Mouse (Mus musculus): ENCODE data around the gene Lysmd4.

Gene Lysmd4

DNA sequence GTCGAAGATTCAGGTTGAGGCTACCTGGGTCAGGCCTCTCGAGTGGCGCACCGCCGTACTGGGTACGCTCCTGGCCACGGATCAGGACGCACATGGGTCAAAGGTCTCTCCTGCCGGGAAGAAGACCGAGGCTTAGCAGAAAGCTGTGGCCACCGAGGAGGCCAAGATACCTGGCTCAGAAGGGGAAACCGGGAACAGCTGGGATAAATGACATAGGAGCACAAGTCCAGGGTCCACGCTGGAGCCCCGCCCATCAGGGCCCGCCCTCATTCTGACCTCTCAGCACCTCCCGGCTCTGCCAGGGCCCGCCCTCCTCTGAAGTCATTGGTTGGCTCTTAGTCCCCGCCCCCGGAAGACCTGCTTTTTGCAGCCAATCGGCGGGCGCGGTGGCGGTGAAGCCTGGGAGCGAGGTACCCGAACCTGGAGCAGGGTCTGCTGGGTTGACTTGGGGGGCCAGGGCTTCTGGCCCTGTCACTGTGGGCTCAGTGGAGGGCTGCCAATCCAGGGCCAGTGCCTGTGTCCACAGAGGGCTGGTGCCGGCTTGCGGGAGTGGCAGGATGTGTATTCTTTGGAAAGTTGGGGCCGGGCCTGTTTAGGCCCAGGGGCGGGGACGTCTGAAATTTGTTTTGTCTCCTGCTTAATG is at the start of gene Lysmd4:
Lysmd4 (plus strand) TSS at position 325 of the 643 bp plus-strand sequence.
- DNase-seq, result peak; percentile 97

DNA sequence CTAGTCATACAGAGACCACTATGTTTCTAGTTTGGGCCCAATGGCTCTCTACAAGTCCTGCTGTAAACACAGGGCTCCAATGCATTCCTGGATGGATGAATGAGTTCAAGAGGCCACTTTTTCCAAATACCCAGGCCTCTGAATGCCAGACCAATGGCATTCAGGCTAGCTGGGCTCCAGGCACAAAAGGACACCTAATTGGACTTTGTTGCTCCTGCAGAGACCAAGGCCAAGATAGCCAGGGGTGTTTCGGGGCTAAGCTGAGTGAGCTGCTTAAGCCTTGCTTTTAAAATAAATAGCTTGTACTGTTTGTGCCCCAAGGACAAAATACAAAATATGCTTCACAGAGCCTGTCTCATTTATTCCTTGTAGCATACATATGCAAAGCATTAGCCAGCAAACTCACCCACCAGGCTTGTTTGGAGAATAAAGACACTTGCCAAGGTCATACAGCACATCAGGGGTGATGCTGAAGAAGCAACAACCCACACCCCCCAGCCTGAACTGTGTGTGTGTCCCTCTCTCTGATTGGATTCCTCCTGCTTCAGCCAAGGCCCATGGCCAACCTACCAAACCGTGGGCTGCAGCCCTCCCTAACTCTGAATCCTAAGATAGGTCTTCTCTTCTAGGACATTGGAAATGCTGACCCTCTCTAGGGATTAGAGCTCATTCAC is 48.7 kb upstream of the Lysmd4 start:
- DNase-seq, result no peak

DNA sequence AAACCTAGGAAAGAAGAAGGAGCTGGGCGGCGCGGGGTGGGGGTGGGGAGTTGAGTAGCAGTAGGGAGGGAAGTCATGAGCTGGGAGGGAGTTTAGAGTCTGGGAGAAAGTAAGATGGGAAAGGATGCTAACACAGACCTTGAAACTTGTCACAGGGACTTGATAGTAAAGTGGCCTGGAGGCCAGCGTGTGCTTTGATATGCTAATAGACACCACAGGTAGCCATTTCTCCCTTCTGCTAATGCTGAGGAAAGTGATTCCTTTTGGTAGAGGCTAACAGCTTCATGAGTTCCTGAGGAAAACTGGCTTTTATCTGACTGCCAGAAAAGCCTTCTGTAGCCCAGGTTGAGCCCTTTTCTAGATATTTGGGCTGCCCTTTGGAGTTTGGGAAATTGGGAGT is 38.6 kb upstream of the Lysmd4 start:
- DNase-seq, result no peak

DNA sequence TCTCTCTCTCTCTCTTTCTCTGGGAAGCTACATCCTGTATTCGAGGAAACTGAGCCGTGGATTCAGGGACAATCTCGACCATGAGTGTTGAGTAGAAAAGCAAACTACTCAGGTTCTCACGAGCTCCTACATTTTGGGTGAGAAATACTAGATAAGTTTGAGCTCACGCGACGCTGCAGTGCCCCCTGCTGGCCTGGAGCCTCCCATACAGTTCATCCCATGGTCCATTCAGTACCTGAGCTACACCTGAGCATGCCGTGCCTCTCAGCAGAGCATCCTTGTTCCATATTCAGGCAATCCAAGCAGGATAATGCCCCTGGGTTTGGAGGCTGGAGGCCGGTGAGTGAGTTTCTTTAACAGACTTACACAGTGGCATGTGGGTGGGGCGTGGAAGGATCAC is 22.9 kb upstream of the Lysmd4 start:
- peak; percentile 67 for DNase-seq

DNA sequence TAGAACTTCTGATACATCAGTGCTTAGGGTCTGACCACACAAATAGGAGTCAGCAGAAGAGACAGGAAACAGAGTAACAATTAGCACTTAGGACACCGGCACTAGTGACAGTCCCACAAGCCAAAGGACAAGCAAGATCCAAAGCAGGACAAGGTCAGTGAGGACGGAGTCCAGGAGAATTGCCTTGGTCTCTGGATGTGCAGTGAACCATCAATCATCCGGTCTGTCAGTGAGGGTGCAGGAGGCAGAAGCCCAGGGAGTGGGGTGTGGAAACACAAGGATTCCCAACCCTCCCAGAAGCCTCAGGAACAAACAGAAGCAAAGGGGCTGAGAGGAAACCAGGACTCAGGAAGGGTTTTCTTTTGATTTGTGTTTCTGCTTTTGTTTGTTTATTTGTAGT is 18.7 kb upstream of the Lysmd4 start:
- no peak for DNase-seq

DNA sequence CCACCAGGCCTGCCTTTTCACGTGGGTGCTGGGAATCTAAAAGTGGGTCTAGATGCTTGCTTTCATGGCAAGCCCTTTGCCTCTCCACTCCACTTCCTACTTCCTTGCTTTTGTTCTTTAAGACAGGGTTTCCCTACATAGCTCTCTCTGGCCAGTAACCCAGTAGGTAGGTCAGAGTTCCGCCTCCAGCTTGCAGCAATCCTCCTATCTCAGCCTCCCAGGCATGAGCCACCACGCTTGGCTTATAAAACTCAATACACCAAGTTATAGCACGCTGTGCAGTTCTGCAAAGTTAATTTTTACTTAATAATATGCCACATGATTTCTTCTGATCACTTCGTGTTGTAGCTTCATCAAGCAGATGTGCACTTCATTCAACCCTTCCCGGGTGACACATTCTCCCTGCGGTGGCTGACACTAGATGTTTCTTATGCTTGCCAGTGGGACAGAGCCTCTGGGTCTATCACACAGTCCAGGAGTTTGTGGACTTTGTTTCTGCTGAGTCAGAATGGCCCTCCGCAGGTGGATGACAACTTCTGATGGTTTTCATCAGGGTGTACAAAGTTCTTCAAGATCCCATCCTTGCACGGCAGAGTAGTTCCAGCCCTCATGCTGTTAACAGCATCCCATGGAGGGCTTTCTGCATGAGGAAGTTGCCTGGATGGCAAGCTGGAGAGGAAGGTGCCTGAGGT is 16.5 kb upstream of the Lysmd4 start:
- no peak for DNase-seq

DNA sequence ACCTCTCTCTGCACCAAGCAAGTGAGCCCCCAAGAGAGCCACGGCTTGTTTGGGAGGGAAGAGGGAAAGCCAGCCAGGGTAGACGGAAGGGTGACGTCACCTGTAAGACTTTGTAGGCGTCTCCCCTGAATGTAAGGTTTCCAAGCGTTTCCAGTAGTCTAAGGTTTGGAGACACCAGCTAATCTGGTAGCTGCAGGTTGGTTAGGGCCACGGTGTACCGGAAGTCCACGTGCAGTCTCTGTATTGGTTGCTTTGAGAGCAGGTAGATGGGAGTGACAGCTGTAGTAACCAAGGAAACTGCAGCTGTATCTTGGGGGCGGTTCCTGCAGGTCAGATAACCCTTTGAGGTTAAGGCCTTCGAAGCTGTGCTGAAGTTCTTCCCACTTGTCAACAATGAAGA is 15.8 kb upstream of the Lysmd4 start:
- no peak for DNase-seq

DNA sequence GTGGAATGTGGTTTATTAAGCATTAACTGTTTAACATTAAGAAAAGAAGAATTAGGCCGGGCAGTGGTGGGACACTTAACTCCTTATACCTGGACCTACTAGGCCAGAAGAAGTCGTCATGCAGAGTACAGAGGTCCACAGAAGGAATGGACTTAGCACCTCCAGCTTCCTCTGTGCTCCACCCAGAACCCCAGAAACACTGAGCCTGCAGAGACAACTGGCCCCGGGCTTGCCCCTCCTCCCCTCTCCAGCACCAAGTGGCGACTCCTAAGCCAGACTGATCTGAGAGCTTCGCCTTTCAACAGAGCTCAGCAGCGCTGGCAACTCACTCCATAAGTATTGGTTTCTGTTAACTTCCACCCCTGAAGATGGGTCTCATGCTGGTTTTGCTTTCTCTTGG is 14.6 kb upstream of the Lysmd4 start:
- DNase-seq, result no peak

DNA sequence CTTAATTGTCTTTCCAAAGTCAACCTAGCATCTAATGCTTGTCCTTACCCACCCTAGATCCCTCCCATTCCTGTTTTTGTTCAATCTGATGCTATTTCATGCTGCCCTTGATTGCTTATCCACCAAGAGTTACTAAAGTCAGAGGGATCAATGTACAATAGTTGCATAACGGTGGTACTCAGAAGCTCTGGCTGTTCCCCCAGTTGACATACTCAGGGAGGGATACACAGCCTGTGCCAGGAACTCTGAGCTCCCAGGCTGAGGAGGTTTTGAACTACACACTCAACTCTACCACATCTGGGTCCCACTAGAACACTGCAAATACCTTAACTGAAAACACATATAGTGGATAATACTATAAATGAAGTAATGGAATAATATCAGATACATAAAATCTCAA is 14.0 kb upstream of the Lysmd4 start:
- no peak for DNase-seq

DNA sequence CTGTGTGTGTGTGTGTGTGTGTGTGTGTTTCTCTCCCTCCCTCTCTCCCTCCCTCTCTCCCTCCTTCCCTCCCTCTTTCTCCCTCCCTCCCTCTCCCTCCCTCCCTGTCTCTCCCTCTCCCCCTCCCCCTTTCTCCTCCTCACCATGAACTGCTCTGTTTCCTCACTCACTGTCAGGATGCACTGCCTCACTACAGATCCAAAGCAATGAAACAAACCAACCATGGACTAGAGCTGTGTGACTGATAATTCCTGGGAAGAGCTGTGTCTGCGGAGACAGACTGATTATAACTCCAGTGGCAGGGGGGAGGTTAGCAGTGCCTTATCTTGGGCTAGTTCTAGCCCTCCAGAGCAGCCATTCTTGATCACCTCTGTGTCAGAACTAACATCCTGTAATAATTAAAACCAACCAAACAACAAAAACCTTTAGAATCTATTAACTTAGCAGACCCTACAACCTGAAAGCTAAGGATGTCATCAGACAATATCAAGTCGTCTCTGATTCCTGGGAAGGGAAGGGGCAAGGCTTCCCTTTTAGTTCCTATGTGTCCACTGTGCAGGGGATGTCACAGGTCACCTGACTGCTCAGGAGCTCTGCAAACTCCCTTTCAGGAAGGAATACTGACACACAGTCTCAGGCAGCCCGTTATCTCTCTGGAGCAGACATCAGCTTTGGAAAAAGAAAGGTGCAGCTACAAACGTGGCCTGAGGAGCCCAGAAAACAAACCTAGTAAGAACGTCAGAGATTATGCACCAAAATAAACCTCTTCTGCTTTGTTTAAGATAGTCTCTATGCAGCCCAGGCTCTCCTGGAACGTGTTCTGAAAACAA is 12.1 kb upstream of the Lysmd4 start:
- no peak for DNase-seq

DNA sequence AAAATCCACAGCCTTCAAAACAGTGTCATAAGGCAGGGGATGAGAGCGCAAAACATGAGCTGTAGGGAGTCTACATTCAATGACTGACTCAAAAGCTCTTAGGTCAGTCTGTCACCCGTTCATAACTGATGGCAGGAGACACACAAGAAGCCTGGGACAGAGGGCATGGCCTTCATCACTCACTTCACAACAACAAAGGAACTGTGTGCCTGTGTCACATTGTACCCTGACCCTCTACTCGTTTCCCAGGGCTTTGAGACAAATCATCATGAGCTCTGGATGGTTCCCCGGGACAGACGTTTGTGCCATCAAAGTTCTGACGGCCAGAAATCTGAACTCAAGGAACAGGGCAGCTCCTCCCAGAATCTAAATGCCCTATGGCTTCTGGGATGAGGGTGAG is 11.0 kb upstream of the Lysmd4 start:
- DNase-seq, result peak; percentile 20

DNA sequence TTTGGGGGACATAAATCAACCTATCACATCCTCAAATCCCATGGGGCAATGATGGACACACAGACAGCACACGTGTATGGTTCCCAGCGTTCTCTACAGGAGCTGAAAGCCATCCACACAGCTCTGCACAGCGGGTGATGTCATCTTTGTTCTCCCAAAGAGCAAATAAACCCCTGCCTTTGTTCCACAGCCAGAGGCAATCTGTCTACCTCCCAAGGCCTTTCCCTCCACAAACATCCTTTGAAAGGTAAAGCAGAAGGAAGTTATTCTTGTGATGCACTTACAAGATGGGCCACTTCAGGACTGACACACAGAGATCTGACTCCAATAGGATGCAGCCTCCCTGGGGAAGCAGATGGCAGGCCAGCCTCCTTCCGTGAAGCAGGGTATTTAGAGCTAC is 10.4 kb upstream of the Lysmd4 start:
- peak; percentile 34 for DNase-seq

DNA sequence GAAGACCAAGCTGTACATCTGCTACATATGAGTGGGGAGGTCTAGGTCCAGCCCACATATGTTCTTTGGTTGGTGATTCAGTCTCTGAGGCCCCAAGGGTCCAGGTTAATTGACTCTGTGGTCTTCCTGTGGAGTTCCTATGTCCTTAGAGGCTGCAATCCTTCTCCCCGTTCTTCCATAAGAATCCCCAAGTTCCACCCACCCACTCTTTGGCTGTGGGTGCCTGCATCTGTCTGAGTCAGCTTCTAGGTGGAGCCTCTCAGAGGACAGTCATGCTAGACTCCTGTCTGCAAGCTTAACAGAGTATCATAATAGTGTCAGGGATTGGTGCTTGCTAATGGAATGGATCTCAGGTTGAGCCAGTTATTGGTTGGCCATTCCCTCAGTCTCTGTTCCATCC is 8.8 kb upstream of the Lysmd4 start:
- no peak for DNase-seq

DNA sequence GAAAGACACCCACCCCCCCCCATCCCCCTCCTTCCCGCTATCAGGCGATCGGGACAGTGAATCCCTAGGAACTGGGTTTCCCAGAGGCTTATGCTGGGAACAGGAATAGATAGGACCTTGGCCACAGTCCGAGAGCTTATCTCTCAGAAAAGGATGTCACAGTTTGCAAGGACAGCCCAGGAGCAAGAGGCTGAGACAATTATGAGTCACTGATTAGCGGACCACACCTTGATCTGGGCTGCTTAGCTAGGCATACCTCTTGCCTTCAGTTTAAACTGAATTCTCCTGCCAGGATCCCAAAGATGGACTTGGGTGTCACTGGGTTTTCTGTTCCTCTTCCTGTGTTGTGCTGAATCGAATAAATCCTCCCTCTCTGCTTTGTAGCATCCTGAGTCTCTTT is 6.0 kb upstream of the Lysmd4 start:
- DNase-seq, result no peak

DNA sequence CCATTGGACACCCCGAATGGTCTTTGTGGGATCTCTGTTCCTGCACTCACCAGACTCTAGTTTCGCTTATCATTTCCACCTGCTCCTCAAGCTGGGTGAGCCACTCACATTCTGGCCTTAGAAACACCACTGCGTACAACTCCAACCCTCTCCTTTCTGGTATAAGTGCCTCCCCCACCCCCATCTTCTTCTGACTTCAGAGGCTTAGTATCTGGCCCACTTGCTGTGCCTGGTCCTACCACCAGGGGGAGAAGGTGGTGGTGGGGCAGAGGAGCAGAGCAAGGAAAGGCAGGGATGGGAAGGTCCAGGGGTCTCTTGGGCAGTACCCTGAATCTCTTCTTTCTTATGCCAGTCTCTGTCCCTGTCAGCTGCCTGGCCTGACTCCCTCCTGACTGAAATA is 5.3 kb upstream of the Lysmd4 start:
- DNase-seq, result peak; percentile 56

DNA sequence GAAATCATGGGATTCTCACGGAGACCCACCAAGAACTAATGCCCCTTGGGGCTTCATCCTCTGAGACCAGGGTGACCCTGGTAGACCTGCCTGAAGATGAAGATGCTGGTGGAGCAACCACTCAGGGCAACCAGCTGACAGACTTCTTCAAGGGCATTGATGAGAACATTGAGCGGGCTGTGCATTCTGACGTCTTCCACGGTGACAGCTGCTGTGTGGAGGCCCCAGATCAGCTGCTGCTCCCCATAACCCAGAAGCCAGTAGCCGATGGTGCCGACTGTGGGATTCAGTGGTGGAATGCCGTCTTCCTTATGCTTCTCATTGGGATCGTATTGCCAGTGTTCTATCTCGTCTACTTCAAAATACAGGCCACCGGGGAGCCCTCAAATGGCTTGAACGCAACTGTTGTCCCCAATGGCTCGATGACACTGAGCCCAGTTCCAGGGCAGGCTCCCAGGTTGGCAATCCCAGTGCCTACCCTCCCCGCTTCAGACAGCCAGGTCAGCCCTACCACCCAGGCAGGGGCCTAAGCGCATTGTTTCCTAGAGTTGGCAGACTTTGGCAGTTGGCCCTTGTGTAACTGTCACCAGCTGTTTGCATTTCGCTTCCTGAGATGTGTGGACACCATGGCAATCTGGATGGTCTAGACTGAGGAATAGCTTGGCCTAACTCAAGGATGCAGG is 3.7 kb downstream of the Lysmd4 start:
- DNase-seq, result no peak

DNA sequence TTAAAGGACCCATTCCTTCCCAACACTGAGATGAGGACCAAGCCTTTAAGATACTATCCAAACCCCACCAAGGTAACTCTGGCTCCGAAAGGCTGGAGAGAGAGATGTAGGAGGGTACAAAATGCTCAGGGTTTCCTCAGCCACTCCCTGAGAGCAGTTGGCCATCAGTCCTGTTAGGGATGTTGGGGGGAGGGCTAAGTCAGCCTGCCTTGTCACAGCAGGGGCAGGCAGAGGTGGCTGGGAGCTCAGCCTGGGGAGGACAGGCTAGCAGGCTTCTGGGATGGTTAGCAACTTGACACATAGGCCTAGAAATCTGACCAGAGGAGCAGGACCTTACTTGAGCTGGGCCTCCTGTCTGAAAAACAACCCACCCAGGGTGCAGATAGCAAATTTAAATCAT is 5.2 kb downstream of the Lysmd4 start:
- DNase-seq, result no peak

DNA sequence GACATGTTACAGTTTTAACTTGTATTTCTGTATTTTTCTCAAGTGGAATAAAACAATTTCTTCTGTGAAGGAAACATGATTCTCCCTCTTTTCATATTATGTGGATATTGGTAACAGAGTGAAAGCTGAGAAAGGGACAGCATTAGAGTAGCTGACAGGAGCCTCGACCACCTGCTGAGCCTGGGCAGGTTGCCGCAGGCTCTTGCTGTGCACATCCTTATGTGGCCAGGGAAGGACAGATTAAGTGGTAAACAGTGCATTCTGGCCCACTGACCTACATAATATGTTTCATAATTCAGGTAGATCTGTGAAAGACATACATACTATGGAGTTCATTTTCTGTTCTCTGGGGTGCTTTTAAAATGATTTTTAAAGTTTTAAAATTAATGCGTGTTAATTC is 6.0 kb downstream of the Lysmd4 start:
- DNase-seq, result no peak

DNA sequence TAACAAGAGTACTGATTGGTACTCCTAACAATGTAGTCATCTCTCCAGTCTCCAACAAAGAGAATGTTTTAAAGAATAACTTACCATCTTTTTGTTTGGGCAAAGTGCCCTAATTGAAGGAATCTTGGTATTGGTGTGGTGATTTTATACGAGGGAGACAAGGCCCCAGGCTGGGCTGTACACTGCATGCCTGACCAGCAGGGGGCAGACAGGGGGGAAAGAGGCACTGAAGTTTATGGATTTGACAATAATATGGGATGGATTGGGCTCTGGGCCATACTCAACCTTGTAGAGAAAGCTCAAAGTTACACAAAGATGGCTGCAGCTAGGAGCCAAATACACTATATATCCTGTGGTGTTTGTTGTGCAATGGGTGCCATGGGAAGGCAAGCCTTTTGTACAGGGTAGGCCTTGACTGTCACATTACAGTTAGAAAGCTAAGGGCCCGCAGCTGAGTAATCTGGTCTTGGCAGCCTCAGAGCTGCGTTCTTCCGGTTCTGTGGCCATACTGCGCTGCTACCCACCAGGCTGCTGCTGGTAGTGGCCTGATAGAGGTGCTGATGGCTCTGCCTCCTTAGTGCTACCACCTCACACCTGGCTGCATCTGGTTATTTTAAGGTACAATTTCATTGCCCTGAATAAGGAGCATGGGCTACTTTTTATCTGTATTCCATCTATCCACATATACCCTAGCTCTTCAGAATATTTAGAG is 6.7 kb downstream of the Lysmd4 start:
- DNase-seq, result peak; percentile 63

DNA sequence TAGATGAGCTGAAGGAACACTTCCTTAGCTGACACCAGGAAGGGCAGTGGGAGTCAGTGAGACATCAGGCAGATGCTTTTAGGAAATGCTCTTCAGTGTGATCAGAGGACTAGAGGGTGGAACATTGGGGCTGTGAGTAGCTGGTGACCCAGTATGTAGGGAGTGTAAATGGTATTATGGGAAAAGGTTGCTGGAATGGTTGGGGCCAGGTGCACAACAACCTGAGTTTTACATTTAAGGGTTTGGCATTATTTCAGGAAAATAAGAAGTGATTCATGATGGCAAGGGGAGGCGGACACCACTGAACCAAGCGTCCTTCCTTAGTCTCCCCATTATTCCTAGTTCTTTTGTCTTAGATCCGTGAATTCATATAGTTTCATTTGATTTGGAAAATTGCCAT is 7.4 kb downstream of the Lysmd4 start:
- no peak for DNase-seq

DNA sequence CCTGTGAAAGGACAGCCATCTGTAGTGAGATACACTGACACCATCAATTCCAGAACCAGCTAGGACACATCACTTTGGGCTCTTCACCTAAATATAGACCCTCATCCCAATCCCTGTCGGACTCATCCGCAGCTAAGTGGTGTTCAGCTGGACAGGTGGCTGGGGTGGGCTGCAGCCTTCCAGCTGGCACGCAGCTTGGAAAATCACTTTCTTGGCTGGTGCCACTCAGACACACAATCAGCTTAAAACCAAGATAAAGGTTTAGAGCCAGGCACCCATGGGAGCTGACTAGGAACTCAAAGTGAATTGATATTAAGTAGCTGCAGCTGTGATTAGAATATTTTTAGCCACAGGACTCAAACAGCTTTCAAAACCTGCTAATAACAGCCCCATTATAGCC is 7.9 kb downstream of the Lysmd4 start:
- DNase-seq, result no peak

DNA sequence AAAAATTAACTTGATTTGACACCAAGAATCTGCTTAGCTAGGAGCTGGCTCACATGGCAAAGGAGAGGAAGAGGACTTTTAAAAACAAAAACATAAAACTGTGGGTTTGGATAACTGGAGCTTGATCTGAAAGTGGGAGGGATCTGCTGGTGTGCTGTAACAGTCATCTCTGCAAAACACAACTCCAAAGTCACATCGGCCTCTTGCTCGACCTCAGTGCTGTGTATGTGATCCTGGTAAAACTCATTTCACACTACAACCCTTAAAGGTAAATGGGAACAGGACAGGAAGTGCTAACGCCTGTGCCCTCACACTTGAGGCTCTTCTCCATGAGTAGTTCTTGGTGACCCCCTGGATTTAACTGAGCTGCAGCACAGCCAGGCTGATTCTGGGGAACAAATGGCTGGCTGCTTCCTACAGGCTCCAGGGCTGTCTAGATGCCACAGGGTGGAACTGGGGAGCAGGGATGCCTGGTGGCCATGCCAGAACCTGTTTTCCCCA is 8.3 kb downstream of the Lysmd4 start:
- DNase-seq, result no peak

All from embryo, embryonic 11 days (tissue).